ENCODE assay signal across 17 mouse cellular contexts in the genomic region with DNA sequence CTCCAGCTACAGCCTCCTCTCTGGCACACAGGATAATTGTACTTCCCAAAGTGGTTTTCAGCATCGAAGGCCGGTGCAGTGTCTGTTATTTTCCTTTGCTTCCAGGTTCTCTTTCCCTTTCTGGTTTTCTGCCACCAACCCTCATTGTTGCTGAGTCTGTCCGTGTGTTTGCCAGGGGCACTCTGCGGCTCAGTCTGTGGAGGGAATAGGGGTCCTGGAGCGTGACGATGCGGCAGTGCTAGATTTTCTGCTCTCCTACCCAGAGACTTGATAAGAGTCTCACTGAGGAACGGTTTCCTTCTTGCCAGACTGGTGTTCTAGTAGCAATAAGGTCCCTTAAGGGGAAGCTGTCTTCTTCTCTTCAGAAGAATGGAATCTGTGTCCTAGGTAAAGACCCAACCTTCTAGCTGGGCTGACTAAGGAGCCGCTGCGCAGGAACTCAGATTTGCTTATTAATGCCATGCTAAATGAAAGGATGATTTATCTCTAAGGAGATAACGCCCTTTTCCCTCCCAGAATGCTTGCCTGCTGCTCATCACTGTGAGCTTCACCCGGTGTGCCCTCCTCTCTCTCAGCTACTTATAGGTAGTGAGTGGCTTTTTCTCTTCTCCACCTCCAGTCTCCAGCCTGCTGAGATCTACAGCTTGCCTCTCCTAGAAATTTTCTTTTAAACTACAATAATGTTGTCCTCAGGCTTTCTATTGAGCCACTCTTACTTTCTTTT.
DNase-seq lines count a peak whose midpoint lies in the region; ATAC-seq and TF ChIP-seq lines count a peak whose summit lies in the region.
"Had no signal": no experiment of that assay in that cellular context is flagged by ENCODE, and none has a peak within 500 bp of the region (broad histone marks: within the 10 kb centered on the region; RNA-seq: fewer than 3 reads in every experiment).

No protein-coding gene starts in this region.

- ATAC-seq in frontal cortex, adult (ENCODE audit: low TSS enrichment) = peak; percentile 81
- no peak; the same call in 1 of the 2 replicates for ATAC-seq in midbrain, embryonic 14.5 days (ENCODE audit: low FRiP score, low TSS enrichment)
- no peak for ATAC-seq in midbrain, embryonic 11.5 days (ENCODE audit: low FRiP score)
- ATAC-seq: forebrain, embryonic 15.5 days had no signal

- H3K9me3 ChIP-seq in midbrain, embryonic 14.5 days (ENCODE audit: control insufficient read depth, low read length) = no peaks in the 10 kb centered on the region
- no peaks in the 10 kb centered on the region for H3K9me3 ChIP-seq in midbrain, embryonic 11.5 days (ENCODE audit: control insufficient read depth, low read length)
- H3K9me3 ChIP-seq: embryonic facial prominence, embryonic 13.5 days; forebrain, embryonic 15.5 days; heart, embryonic 10.5 days; hindbrain, embryonic 10.5 days; limb, embryonic 13.5 days; liver, embryonic 13.5 days had no signal

- H3K4me3 ChIP-seq in midbrain, embryonic 14.5 days (replicated peaks; ENCODE audit: low read depth, low read length) = no peak overlapping the region
- no peak overlapping the region for H3K4me3 ChIP-seq in midbrain, embryonic 11.5 days (ENCODE audit: low read depth, low read length)
- H3K4me3 ChIP-seq: embryonic facial prominence, embryonic 13.5 days; forebrain, embryonic 15.5 days; heart, embryonic 10.5 days; hindbrain, embryonic 10.5 days; limb, embryonic 13.5 days; liver, embryonic 13.5 days had no signal

- H3K27me3 ChIP-seq in midbrain, embryonic 14.5 days (ENCODE audit: control insufficient read depth, insufficient read depth, low read length) = no peaks in the 10 kb centered on the region
- no peaks in the 10 kb centered on the region for H3K27me3 ChIP-seq in midbrain, embryonic 11.5 days (ENCODE audit: control insufficient read depth, insufficient read depth, low read length)
- H3K27me3 ChIP-seq: embryonic facial prominence, embryonic 13.5 days; forebrain, embryonic 15.5 days; limb, embryonic 13.5 days; liver, embryonic 13.5 days had no signal

- TF ChIP-seq CTCF in brain, embryonic 14.5 days (IDR thresholded peaks at IDR 0.05; ENCODE audit: borderline replicate concordance, extremely low read depth, insufficient read depth, insufficient read length) = no peak

- no peaks in the 10 kb centered on the region for H3K36me3 ChIP-seq in midbrain, embryonic 14.5 days (ENCODE audit: control insufficient read depth, insufficient read depth, low read length)
- H3K36me3 ChIP-seq in midbrain, embryonic 11.5 days (ENCODE audit: control insufficient read depth, insufficient read depth, low read length) = no peaks in the 10 kb centered on the region
- H3K36me3 ChIP-seq: embryonic facial prominence, embryonic 13.5 days; forebrain, embryonic 15.5 days; heart, embryonic 10.5 days; liver, embryonic 13.5 days had no signal

- 44% methylated on average over 12 of the region's 12 CpGs for WGBS in midbrain, embryonic 14.5 days
- 64% methylated on average over 12 of the region's 12 CpGs for WGBS in midbrain, embryonic 11.5 days

- TF ChIP-seq POLR2A in brain, embryonic 14.5 days (IDR thresholded peaks at IDR 0.05; ENCODE audit: borderline replicate concordance, extremely low read depth, insufficient read depth, insufficient read length, poor library complexity, severe bottlenecking) = no peak

- 0 out of 2 replicates have a peak overlapping the region, but pooled peaks have one; percentile 26 for H3K27ac ChIP-seq in midbrain, embryonic 14.5 days (replicated peaks; ENCODE audit: low read depth, low read length)
- no peak overlapping the region for H3K27ac ChIP-seq in midbrain, embryonic 11.5 days (ENCODE audit: low read depth, low read length)
- H3K27ac ChIP-seq: embryonic facial prominence, embryonic 13.5 days; forebrain, embryonic 15.5 days; heart, embryonic 10.5 days; hindbrain, embryonic 10.5 days; limb, embryonic 13.5 days; liver, embryonic 13.5 days had no signal

- H3K4me2 ChIP-seq in midbrain, embryonic 14.5 days (ENCODE audit: low read length) = no peak overlapping the region
- H3K4me2 ChIP-seq in midbrain, embryonic 11.5 days = no peak overlapping the region
- H3K4me2 ChIP-seq: embryonic facial prominence, embryonic 13.5 days; forebrain, embryonic 15.5 days; limb, embryonic 13.5 days; liver, embryonic 13.5 days; lung, embryonic 14.5 days had no signal

- H3K4me1 ChIP-seq in midbrain, embryonic 14.5 days (ENCODE audit: control insufficient read depth, insufficient read depth, low read length) = peaks cover 9% of the 10 kb centered on the region; the same call in 1 of the 2 replicates
- no peaks in the 10 kb centered on the region for H3K4me1 ChIP-seq in midbrain, embryonic 11.5 days (ENCODE audit: control insufficient read depth, insufficient read depth, low read length)
- H3K4me1 ChIP-seq: embryonic facial prominence, embryonic 13.5 days; heart, embryonic 10.5 days; limb, embryonic 13.5 days; liver, embryonic 13.5 days had no signal

- no peak for DNase-seq in frontal cortex, postnatal 10 days (ENCODE audit: low spot score in 2 of 2)
- DNase-seq in midbrain, embryonic 14.5 days = no peak
- DNase-seq in midbrain, embryonic 11.5 days (ENCODE audit: low spot score, missing footprints) = no peak
- peak; percentile 38 for DNase-seq in brain, embryonic 14.5 days (ENCODE audit: low read depth)
- peak; percentile 45 for DNase-seq in thymus, postnatal 25 days
- DNase-seq in right cerebral cortex, postnatal 25 days = no peak
- DNase-seq: kidney, adult 8-10 months; liver, embryonic 13.5 days; lung, embryonic 14.5 days; lung, postnatal 36 days; right cerebral cortex, postnatal 4 days had no signal

- no peak overlapping the region for H3K9ac ChIP-seq in midbrain, embryonic 14.5 days (replicated peaks; ENCODE audit: low read length)
- no peak overlapping the region for H3K9ac ChIP-seq in midbrain, embryonic 11.5 days (ENCODE audit: low read length)
- H3K9ac ChIP-seq: embryonic facial prominence, embryonic 13.5 days; forebrain, embryonic 15.5 days; limb, embryonic 13.5 days; liver, embryonic 13.5 days; lung, embryonic 14.5 days had no signal

Comparison
In these comparisons a context has a peak if more than half of its experiments do, and no peak if none do; other contexts are left out.
1. DNase-seq: peak in brain, embryonic 14.5 days (single experiment) and thymus, postnatal 25 days (single experiment); none in frontal cortex, postnatal 10 days (0 of 2), midbrain, embryonic 14.5 days (single experiment), midbrain, embryonic 11.5 days (single experiment) and right cerebral cortex, postnatal 25 days (single experiment).